Mouse (Mus musculus) midbrain, embryonic 15.5 days (tissue): Measurements from ENCODE around the gene Epha8. TPM values are rescaled to one million over a fixed set of nuclear protein-coding genes. Genes with fewer than 3 reads are reported as not detected.

Source experiments
- ATAC-seq: fragments of 200-750 bp; cut with Nextera tagmentation; replicated peaks from 2 replicates; pipeline ENCODE4 v1.8.0; 2017; ENCODE audit warnings: moderate TSS enrichment
- H3K27ac ChIP-seq: fragments of 300-500 bp; sonication (generic); 2 replicates; pipeline ENCODE4 v1.5.1; 2015; ENCODE audit warnings: mild to moderate bottlenecking, inconsistent platforms
- H3K27me3 ChIP-seq: fragments of 300-500 bp; sonication (generic); replicated peaks from 2 replicates; pipeline ENCODE4 v1.6.1; 2015; ENCODE audit warnings: inconsistent platforms
- H3K36me3 ChIP-seq: fragments of 300-500 bp; sonication (generic); replicated peaks from 2 replicates; pipeline ENCODE4 v1.6.1; 2015; ENCODE audit warnings: inconsistent platforms
- H3K4me1 ChIP-seq: fragments of 300-500 bp; sonication (generic); 2 replicates; pipeline ENCODE4 v1.6.1; 2015; ENCODE audit warnings: inconsistent platforms
- H3K4me2 ChIP-seq: fragments of 300-500 bp; sonication (generic); 2 replicates; pipeline ENCODE4 v1.6.1; 2015; ENCODE audit warnings: inconsistent platforms, mild to moderate bottlenecking, moderate library complexity
- H3K4me3 ChIP-seq: fragments of 300-500 bp; sonication (generic); 2 replicates; pipeline ENCODE4 v1.5.1; 2015; ENCODE audit warnings: mild to moderate bottlenecking, inconsistent platforms
- H3K9ac ChIP-seq: fragments of 300-500 bp; sonication (generic); 2 replicates; pipeline ENCODE4 v1.6.1; 2015; ENCODE audit warnings: mild to moderate bottlenecking, inconsistent platforms
- H3K9me3 ChIP-seq: fragments of 300-500 bp; sonication (generic); 2 replicates; pipeline ENCODE4 v1.6.1; 2016; ENCODE audit warnings: inconsistent platforms
- WGBS: fragments of 180-500 bp; shearing (Covaris S2); methylation state at CpG from one replicate; pipeline ENCODE4 v1.1.7; 2015; ENCODE audit warnings: mixed read lengths; 5-methylcytosine and 5-hydroxymethylcytosine counted together
- polyA plus RNA-seq: library from polyadenylated mRNA; unstranded; fragments of >200 nt; fragmentation: Nextera tagmentation; extraction: Ambion mirVana; gene quantifications from 2 replicates; pipeline ENCODE4 v1.2.1, GENCODE M21; 2015

The Epha8 gene
- polyA plus RNA-seq, 1 experiment from 2014 or later = 23.1 TPM

DNA sequence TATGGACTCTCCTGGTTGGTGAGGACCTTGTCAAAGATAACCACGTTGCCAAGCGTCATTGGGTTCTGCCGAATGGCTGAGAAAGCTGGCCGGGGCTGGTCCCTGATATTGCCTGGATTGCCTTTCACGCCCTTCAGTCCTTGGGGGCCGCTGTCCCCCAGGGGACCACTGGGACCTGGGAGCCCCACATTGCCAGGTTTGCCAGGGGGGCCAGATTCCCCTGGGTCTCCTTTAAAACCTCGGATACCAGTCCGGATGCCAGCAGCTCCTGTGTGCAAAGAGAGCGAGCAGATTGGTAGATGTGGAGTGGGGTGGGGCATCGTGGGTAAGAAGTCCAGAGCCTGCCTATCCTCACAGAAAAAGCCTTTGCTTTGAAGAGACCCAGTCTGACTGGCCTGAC is 60.2 kb downstream of the Epha8 start:
- no peak overlapping the region for H3K27ac ChIP-seq
- peaks cover 55% of the 10 kb centered on the region for H3K27me3 ChIP-seq
- no peak overlapping the region for H3K4me3 ChIP-seq
- H3K4me1 ChIP-seq = peaks cover 13% of the 10 kb centered on the region; the same call in 1 of the 2 replicates
- H3K9ac ChIP-seq = no peak overlapping the region
- 42% methylated on average over 10 of the region's 10 CpGs for WGBS
- H3K9me3 ChIP-seq = no peaks in the 10 kb centered on the region
- no peaks in the 10 kb centered on the region for H3K36me3 ChIP-seq
- ATAC-seq = no peak
- H3K4me2 ChIP-seq = peak overlapping the region; percentile 33; the same call in 1 of the 2 replicates

GRCm38 (mm10) chr4:136895861-136896260 is 60.8 kb downstream of the Epha8 start:
- Histone ChIP-seq H3K27me3 (peaks cover 55% of the 10 kb centered on the region), H3K27ac (no peak overlapping the region), H3K9ac (no peak overlapping the region; the same call in 1 of the 2 replicates), H3K4me2 (peak overlapping the region; percentile 33), H3K4me1 (peaks cover 13% of the 10 kb centered on the region; the same call in 1 of the 2 replicates), H3K4me3 (no peak overlapping the region), H3K36me3 (no peaks in the 10 kb centered on the region), H3K9me3 (no peaks in the 10 kb centered on the region)
- no peak for ATAC-seq
- WGBS = 5% methylated on average over 15 of the region's 15 CpGs

DNA sequence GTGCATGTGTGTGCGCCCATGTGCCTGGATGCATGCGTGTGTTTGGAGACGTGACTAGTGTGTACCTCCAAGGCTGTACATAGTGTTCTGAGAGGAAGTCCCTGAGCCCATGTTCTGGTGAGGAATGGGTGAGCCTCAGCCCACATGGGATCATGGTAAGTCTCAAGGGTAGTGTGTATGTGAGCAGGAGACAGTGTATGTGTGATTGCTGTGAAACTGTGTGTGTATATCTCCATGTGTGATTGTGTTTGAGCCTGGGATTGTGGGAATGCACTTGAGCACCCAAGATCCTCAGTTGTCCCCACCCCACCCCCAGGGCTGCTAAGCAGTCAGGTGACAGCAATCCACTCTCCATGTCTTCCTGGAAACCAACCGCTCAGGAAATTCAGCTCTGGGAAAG is 61.8 kb downstream of the Epha8 start:
- H3K4me1 ChIP-seq = peaks cover 13% of the 10 kb centered on the region; the same call in 1 of the 2 replicates
- no peak overlapping the region for H3K4me2 ChIP-seq
- H3K36me3 ChIP-seq = no peaks in the 10 kb centered on the region
- H3K27ac ChIP-seq = no peak overlapping the region
- 70% methylated on average over 4 of the region's 4 CpGs for WGBS
- H3K4me3 ChIP-seq = no peak overlapping the region
- no peaks in the 10 kb centered on the region for H3K9me3 ChIP-seq
- peaks cover 53% of the 10 kb centered on the region for H3K27me3 ChIP-seq
- ATAC-seq = no peak; the same call in 1 of the 2 replicates
- H3K9ac ChIP-seq = no peak overlapping the region

GRCm38 (mm10) chr4:136893691-136894543 is 62.7 kb downstream of the Epha8 start:
- H3K4me3 ChIP-seq = no peak overlapping the region
- no peak overlapping the region for H3K9ac ChIP-seq
- H3K36me3 ChIP-seq = no peaks in the 10 kb centered on the region
- peaks cover 13% of the 10 kb centered on the region; the same call in 1 of the 2 replicates for H3K4me1 ChIP-seq
- no peaks in the 10 kb centered on the region for H3K9me3 ChIP-seq
- H3K4me2 ChIP-seq = no peak overlapping the region
- 8% methylated on average over 9 of the region's 9 CpGs for WGBS
- peak; percentile 78 for ATAC-seq
- peaks cover 52% of the 10 kb centered on the region for H3K27me3 ChIP-seq
- H3K27ac ChIP-seq = no peak overlapping the region

DNA sequence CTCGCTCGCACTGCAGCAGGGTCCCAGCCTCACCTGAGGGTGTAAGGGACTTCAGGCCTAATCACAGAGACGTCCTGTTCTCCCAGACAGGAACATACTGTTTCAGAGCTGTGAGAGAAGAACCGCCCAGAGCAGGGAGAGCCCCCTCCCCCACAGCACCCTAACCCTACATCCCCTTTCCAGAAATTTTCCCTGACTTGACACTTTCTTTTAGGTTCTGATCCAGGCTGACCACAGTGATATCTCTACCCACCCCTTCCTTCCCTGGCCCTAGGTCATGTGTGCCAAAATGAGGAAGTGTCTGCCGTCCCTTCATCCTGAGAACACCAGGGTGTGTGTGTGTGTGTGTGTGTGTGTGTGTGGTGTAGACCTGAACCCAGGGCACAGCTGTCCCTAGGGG is 63.8 kb downstream of the Epha8 start, which contains the start of gene C1qc:
C1qc (minus strand) TSS at position 255 of the 400 bp plus-strand sequence.
- no peak for ATAC-seq
- WGBS = 70% methylated on average over 5 of the region's 5 CpGs
- peaks cover 13% of the 10 kb centered on the region; the same call in 1 of the 2 replicates for H3K4me1 ChIP-seq
- H3K4me2 ChIP-seq = no peak within 1 kb of the TSS
- H3K9ac ChIP-seq = no peak within 1 kb of the TSS
- no peaks in the 10 kb centered on the region for H3K36me3 ChIP-seq
- no peaks in the 10 kb centered on the region for H3K9me3 ChIP-seq
- peaks cover 46% of the 10 kb centered on the region for H3K27me3 ChIP-seq
- no peak within 1 kb of the TSS for H3K27ac ChIP-seq
- H3K4me3 ChIP-seq = no peak within 1 kb of the TSS

GRCm38 (mm10) chr4:136892371-136892770 is 64.2 kb downstream of the Epha8 start:
- no peak overlapping the region for H3K4me2 ChIP-seq
- no peaks in the 10 kb centered on the region for H3K9me3 ChIP-seq
- H3K9ac ChIP-seq = no peak overlapping the region
- no peak overlapping the region for H3K27ac ChIP-seq
- no peaks in the 10 kb centered on the region for H3K36me3 ChIP-seq
- 72% methylated on average over 7 of the region's 7 CpGs for WGBS
- no peak for ATAC-seq
- peaks cover 13% of the 10 kb centered on the region; the same call in 1 of the 2 replicates for H3K4me1 ChIP-seq
- H3K4me3 ChIP-seq = no peak overlapping the region
- peaks cover 41% of the 10 kb centered on the region for H3K27me3 ChIP-seq

DNA sequence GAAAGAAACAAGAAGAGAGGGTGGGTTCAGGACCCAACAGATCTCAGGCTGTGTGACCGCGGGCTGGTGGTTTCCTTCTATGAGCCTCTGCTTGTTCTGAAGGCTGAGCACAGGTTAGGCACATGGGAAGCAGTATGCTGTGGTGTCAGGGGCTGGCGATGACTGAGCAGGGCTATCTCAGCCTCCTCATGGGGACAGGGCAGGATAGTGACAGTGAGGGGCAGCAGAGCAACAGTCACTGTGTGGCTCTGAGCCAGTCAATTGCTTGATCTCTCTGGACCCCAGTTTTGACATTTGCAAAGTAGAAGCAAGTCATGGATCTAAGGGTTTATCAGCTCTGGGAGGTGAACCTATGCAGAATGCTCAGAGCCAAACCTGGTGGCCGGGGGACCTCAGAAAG is 65.5 kb downstream of the Epha8 start:
- ATAC-seq = no peak
- no peak overlapping the region for H3K4me2 ChIP-seq
- no peak overlapping the region for H3K27ac ChIP-seq
- no peaks in the 10 kb centered on the region for H3K36me3 ChIP-seq
- H3K4me3 ChIP-seq = no peak overlapping the region
- no peak overlapping the region for H3K9ac ChIP-seq
- peaks cover 29% of the 10 kb centered on the region for H3K27me3 ChIP-seq
- H3K9me3 ChIP-seq = no peaks in the 10 kb centered on the region
- 86% methylated on average over 4 of the region's 4 CpGs for WGBS
- H3K4me1 ChIP-seq = peaks cover 19% of the 10 kb centered on the region

DNA sequence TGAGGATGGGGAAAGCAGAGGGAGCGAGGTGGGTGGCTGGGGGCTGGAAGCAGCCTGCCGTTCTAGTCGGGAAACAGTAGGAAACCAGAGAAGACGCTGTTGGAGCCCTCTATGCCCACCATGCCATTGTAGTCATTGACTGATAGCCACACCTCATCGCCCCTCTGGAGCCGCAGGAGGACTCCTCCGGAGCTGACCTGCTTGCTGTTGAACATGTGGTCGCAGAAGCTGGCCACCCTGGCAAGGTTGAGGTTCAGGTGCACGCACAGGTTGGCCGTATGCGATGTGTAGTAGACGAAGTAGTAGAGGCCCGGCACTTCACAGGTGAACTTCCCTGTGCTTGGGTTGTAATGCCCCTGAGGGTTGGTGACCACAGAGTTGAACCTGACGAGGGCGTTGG is 66.6 kb downstream of the Epha8 start:
- WGBS = 89% methylated on average over 15 of the region's 15 CpGs
- H3K9ac ChIP-seq = no peak overlapping the region
- no peak overlapping the region for H3K4me3 ChIP-seq

DNA sequence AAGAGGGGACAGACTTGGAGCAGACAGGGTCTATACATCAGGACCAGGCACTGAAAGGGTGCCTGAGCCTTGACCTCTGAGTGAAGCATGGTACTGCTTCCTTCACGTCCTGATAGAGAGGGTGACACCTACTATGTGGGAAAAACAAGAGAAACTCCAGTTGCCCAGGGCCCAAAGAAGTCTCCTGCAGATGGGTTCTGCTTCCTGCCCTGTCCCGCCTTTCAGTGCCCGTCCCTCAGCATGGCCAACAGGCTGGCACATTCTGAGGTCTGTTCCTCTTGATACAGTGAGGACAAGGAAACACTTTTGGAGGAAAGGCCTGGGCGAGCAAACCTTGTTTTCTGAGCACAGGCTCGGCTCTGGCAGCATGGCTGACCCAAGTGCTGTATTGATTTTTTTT is 68.9 kb downstream of the Epha8 start:
- ATAC-seq = no peak
- WGBS = 79% methylated on average over 5 of the region's 5 CpGs
- peaks cover 9% of the 10 kb centered on the region; the same call in 1 of the 2 replicates for H3K27me3 ChIP-seq
- no peak overlapping the region for H3K4me3 ChIP-seq
- no peaks in the 10 kb centered on the region for H3K36me3 ChIP-seq
- no peak overlapping the region for H3K9ac ChIP-seq
- no peak overlapping the region for H3K4me2 ChIP-seq
- no peaks in the 10 kb centered on the region for H3K9me3 ChIP-seq
- no peak overlapping the region for H3K27ac ChIP-seq
- peaks cover 16% of the 10 kb centered on the region for H3K4me1 ChIP-seq

More for the DNA sequence above, 66.6 kb downstream of the Epha8 start:
- Histone ChIP-seq H3K9me3 (no peaks in the 10 kb centered on the region), H3K27me3 (peaks cover 21% of the 10 kb centered on the region), H3K4me1 (peaks cover 21% of the 10 kb centered on the region), H3K4me2 (no peak overlapping the region), H3K27ac (no peak overlapping the region), H3K36me3 (no peaks in the 10 kb centered on the region)
- ATAC-seq = no peak

GRCm38 (mm10) chr4:136886101-136886500 is 70.5 kb downstream of the Epha8 start, which contains the start of gene C1qb:
C1qb (minus strand) TSS chr4:136886187.
- Histone ChIP-seq H3K9ac (no peak within 1 kb of the TSS), H3K36me3 (no peaks in the 10 kb centered on the region), H3K4me1 (peaks cover 16% of the 10 kb centered on the region), H3K4me2 (no peak within 1 kb of the TSS), H3K9me3 (no peaks in the 10 kb centered on the region), H3K27me3 (no peaks in the 10 kb centered on the region; the same call in 1 of the 2 replicates), H3K4me3 (no peak within 1 kb of the TSS), H3K27ac (peak within 1 kb of the TSS; percentile 32; the same call in 1 of the 2 replicates)
- ATAC-seq = no peak
- 68% methylated on average over 7 of the region's 7 CpGs for WGBS
